Mouse (Mus musculus): ENCODE measurements around the gene Ryr2.

GRCm38 (mm10) chr13:12029841-12030240 is 76.9 kb downstream of the Ryr2 start:
- no peak for TF ChIP-seq GATA1 (IDR thresholded peaks at IDR 0.05; ENCODE audit: borderline replicate concordance, low read length)
- no peak for TF ChIP-seq FLI1 (IDR thresholded peaks at IDR 0.05; ENCODE audit: low read length)

Data from megakaryocyte, embryonic 14.5 days (primary cell).